Mouse (Mus musculus): Measurements from ENCODE around the gene Cib1. TPM values are rescaled to one million over a fixed set of nuclear protein-coding genes. Genes with fewer than 3 reads are reported as not detected.

Cib1 gene
- total RNA-seq, 2 experiments from 2014 or later: 23.6 to 25.0 TPM

DNA sequence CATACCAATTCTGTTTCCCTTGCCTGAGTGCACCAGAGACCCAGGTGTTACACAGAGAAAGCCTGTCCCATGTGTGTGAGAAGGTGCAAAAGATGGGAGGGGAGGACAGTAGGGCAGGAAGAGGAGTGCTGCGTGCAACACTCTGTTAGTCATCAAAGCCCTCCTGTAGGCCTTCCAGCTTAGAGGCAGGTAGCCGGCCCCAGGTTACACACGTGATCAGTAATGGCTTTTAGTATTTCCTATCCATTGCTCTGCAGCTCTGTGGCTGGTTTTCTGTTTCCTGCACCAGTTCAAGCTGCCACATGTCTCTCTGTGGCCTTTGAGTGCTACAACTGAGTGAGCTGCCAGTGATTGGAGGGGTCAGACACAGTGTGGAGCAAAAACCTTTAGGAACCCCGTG is 28.3 kb downstream of the Cib1 start:
- Histone ChIP-seq H3K4me3 (no peak overlapping the region), H3K27ac (no peak overlapping the region)
- no peak for TF ChIP-seq CTCF (conservative IDR thresholded peaks at IDR 0.05)
- no peak for DNase-seq (ENCODE audit: low spot score in 2 of 2)

GRCm38 (mm10) chr7:80203638-80204096 is 28.9 kb downstream of the Cib1 start:
- no peak for TF ChIP-seq CTCF (conservative IDR thresholded peaks at IDR 0.05)
- Histone ChIP-seq H3K27ac (peak overlapping the region; percentile 23; the same call in 1 of the 2 replicates), H3K4me3 (no peak overlapping the region)
- DNase-seq (ENCODE audit: low spot score in 2 of 2): no peak

DNA sequence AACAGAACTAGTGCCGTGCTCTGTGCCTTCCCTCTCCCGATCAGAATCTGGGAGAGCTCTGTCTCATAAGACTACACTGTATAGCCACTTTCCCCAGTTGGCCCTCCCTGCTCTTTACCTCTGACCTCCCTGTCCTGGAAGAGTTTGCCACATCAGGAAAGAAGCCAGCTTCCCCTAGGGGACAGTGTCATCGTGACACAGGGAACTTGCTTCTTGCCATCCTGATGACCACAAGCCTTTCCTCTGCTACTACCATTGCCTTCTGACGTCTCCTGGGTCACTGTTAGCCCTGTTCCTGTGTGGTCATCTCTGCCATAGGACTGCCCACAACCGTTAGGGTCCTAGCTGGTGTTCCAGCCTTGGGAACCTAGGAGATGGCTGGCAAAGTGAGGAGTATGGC is 29.7 kb downstream of the Cib1 start:
- no peak overlapping the region for H3K4me3 ChIP-seq
- no peak for TF ChIP-seq CTCF (conservative IDR thresholded peaks at IDR 0.05)
- peak overlapping the region; percentile 33; the same call in 1 of the 2 replicates for H3K27ac ChIP-seq
- no peak for DNase-seq (ENCODE audit: low spot score in 2 of 2)

DNA sequence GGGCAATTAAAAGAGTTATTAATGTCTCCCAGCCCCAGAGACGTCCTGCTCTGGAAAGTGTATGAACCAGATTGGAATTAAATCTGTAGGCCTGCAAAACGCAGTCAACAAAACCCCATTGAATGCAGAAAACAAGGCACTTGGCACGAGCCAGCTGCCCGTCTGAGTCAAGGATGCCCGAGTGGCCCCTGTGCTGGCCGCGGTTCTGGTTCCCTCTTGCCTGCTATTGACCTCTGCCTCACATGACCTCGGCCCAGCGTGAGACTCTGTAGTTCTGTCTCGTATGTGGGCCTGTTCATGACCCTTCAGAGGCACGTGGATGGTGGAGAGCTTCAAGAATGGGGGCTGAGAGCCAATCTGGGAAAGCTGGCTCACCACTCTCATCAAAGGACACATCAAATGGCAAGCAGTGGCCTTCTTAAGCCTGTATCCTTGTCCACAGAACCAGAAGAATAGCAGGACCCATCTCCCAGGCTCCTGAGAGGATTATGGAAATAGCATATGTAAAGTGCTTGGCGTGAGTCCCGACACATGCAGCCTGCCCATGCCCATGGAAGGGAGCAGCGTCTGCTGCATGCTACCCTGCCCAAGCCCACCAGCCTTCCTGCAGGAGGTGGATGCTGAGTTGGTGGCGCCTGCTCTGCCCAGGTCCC is 30.6 kb downstream of the Cib1 start:
- DNase-seq (ENCODE audit: low spot score in 2 of 2): no peak
- TF ChIP-seq CTCF (conservative IDR thresholded peaks at IDR 0.05): no peak
- Histone ChIP-seq H3K4me3 (peak overlapping the region; percentile 9; the same call in 1 of the 2 replicates), H3K27ac (peak overlapping the region; percentile 76)

DNA sequence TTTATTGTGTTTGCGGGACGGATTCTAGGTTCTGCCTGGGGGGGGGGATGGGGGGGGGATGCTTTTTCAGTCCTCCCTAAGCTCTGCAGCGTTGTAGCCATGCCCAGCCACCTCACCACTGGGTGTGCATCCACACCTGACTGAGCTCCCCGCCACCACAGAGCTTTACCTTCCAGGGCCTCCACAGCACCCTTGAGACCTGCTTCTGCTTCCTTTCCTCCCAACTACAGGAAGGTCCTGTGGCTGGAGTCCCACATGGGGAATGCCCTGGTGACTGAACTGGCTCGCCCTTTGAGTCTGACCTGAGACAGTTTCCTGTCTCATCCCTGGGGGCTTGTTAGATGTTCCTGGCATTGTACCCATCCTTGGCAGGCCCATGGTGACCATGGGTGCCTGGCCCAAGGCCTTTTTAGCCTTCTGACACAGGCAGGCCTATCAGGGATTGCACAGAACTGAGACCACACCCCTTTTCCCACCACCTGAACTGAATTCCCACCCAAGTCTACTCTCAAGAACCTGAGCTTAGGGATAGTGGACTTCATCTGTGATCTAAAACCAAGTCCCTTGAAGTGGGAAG is 31.6 kb downstream of the Cib1 start:
- H3K27ac ChIP-seq: peak overlapping the region; percentile 76; the same call in 1 of the 2 replicates
- H3K4me3 ChIP-seq: no peak overlapping the region
- no peak for DNase-seq (ENCODE audit: low spot score in 2 of 2)
- TF ChIP-seq CTCF (conservative IDR thresholded peaks at IDR 0.05): no peak

DNA sequence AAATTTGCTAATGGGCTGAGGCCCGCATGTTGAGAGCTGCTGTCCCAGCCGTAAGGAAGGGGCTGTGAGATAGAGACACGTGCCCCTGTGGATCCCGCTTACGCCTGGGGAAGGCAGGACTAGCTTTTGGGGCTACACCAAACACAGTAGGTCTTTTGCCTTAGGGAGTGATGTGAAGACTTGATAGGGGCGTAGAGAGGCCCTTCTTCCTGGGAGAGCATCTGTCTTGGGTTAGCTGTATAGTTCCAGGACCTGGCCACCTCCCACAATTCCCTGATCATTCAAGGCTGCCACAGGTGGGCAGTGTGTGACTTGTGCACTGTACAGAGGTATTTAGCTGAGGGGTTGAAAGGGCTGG is 32.0 kb downstream of the Cib1 start:
- Histone ChIP-seq H3K4me3 (peak overlapping the region; percentile 78; the same call in 1 of the 2 replicates), H3K27ac (peak overlapping the region; percentile 95; the same call in 1 of the 2 replicates)
- no peak for DNase-seq (ENCODE audit: low spot score in 2 of 2)
- no peak for TF ChIP-seq CTCF (conservative IDR thresholded peaks at IDR 0.05)

GRCm38 (mm10) chr7:80199851-80200587 is 32.6 kb downstream of the Cib1 start:
- TF ChIP-seq CTCF (conservative IDR thresholded peaks at IDR 0.05): no peak
- Histone ChIP-seq H3K4me3 (peak overlapping the region; percentile 78), H3K27ac (peak overlapping the region; percentile 95)
- no peak for DNase-seq (ENCODE audit: low spot score in 2 of 2)

GRCm38 (mm10) chr7:80199286-80199685 is 33.3 kb downstream of the Cib1 start:
- DNase-seq (ENCODE audit: low spot score in 2 of 2): no peak
- peak overlapping the region; percentile 78 for H3K4me3 ChIP-seq
- H3K27ac ChIP-seq: peak overlapping the region; percentile 95
- TF ChIP-seq CTCF (conservative IDR thresholded peaks at IDR 0.05): no peak

- DNase-seq (ENCODE audit: low spot score in 2 of 2): no peak
- Histone ChIP-seq H3K4me3 (peak overlapping the region; percentile 78), H3K27ac (peak overlapping the region; percentile 95)
- no peak for TF ChIP-seq CTCF (conservative IDR thresholded peaks at IDR 0.05)
Measured at GRCm38 (mm10) chr7:80198863-80199262, 33.8 kb downstream of the Cib1 start.

- no peak for TF ChIP-seq CTCF (conservative IDR thresholded peaks at IDR 0.05)
- peak; percentile 62 to 74 for DNase-seq (ENCODE audit: low spot score in 2 of 2)
- Histone ChIP-seq H3K27ac (peak overlapping the region; percentile 95), H3K4me3 (peak overlapping the region; percentile 78)
Measured at GRCm38 (mm10) chr7:80197941-80198778, 34.5 kb downstream of the Cib1 start.

- Histone ChIP-seq H3K27ac (peak overlapping the region; percentile 95), H3K4me3 (peak overlapping the region; percentile 78)
- peak; percentile 27 for TF ChIP-seq CTCF (conservative IDR thresholded peaks at IDR 0.05)
- DNase-seq (ENCODE audit: low spot score in 2 of 2): no peak
Measured at GRCm38 (mm10) chr7:80197371-80197770, 35.2 kb downstream of the Cib1 start.

DNA sequence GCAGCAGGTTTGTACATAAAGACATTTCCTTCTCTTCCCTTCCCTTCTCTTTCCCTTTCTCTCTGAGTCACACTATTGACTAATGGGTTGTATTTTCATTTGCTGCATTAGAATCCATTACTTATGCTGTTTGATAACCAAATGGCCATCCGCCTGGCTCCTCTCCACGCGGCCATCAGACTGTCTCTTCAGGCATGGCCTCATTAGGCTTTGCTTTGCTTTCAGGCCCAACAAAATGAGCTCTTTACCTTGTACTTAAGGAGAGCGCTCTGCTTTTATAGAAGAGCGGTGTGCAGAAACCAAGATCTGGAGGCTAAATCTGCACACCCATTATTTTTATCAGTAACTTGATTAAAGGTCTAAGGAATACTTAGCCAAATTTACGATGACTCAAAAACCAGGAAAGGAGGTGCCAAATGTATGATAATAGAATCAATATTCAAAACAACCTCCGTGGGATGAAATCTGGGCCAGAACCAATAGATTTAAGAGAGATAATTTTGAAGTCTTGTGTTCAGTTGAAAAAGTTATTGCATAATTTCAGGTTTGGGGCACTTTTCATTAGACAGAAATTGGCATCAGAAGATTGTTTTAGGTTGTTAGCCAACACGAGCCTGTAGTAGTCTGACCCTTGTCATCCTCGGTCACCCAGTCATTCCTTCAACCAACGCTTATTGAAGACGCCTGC is 36.9 kb downstream of the Cib1 start:
- no peak for TF ChIP-seq CTCF (conservative IDR thresholded peaks at IDR 0.05)
- Histone ChIP-seq H3K4me3 (no peak overlapping the region), H3K27ac (peak overlapping the region; percentile 40; the same call in 1 of the 2 replicates)
- no peak for DNase-seq (ENCODE audit: low spot score in 2 of 2)

Measured in layer of hippocampus, adult 2 months (tissue).